Mouse (Mus musculus): ENCODE results near the gene Cpeb2.

The Cpeb2 gene

GRCm38 (mm10) chr5:43236476-43236875 lies 3.5 kb downstream of the Cpeb2 start:
- in situ Hi-C loops (cut with MboI, MseI) = loop anchor here (25.0 kb wide), 3 partner anchors 526 to 1399 kb away; partner anchors contain the start of genes Bod1l and Tapt1

GRCm38 (mm10) chr5:43237238-43237637 lies 4.3 kb downstream of the Cpeb2 start:
- in situ Hi-C loops (cut with MboI, MseI) = loop anchor here (25.0 kb wide), 3 partner anchors 525 to 1400 kb away; partner anchors contain the start of genes Bod1l and Tapt1

- in situ Hi-C loops (cut with MboI, MseI) = loop anchor here (25.0 kb wide), 3 partner anchors 523 to 1402 kb away; partner anchors contain the start of genes Bod1l and Tapt1
Measured at GRCm38 (mm10) chr5:43239141-43239835, 6.3 kb downstream of the Cpeb2 start.

GRCm38 (mm10) chr5:43240729-43241128 lies 7.8 kb downstream of the Cpeb2 start:
- in situ Hi-C loops (cut with MboI, MseI) = loop anchor here (25.0 kb wide), 3 partner anchors 522 to 1403 kb away; partner anchors contain the start of genes Bod1l and Tapt1

- in situ Hi-C loops (cut with MboI, MseI) = loop anchor here (25.0 kb wide), 3 partner anchors 516 to 1409 kb away; partner anchors contain the start of genes Bod1l and Tapt1
Measured at GRCm38 (mm10) chr5:43246236-43246635, 13.3 kb downstream of the Cpeb2 start.

- in situ Hi-C loops (cut with MboI, MseI) = loop anchor here (25.0 kb wide), 3 partner anchors 515 to 1410 kb away; partner anchors contain the start of genes Bod1l and Tapt1
Measured at GRCm38 (mm10) chr5:43246954-43247353, 14.0 kb downstream of the Cpeb2 start.

GRCm38 (mm10) chr5:43248001-43248430 lies 15.0 kb downstream of the Cpeb2 start:
- in situ Hi-C loops (cut with MboI, MseI) = loop anchor here (25.0 kb wide), 3 partner anchors 514 to 1411 kb away; partner anchors contain the start of genes Bod1l and Tapt1

GRCm38 (mm10) chr5:43257490-43257889 lies 24.5 kb downstream of the Cpeb2 start:
- in situ Hi-C loops (cut with MboI, MseI) = no loop called here

GRCm38 (mm10) chr5:43258472-43259142 lies 25.6 kb downstream of the Cpeb2 start:
- in situ Hi-C loops (cut with MboI, MseI) = no loop called here

GRCm38 (mm10) chr5:43261814-43262213 lies 28.8 kb downstream of the Cpeb2 start:
- in situ Hi-C loops (cut with MboI, MseI) = no loop called here

- in situ Hi-C loops (cut with MboI, MseI) = no loop called here
Measured at GRCm38 (mm10) chr5:43263951-43264350, 31.0 kb downstream of the Cpeb2 start.

- in situ Hi-C loops (cut with MboI, MseI) = no loop called here
Measured at GRCm38 (mm10) chr5:43264696-43265095, 31.7 kb downstream of the Cpeb2 start.

- in situ Hi-C loops (cut with MboI, MseI) = no loop called here
Measured at GRCm38 (mm10) chr5:43277982-43278381, 45.0 kb downstream of the Cpeb2 start.

- in situ Hi-C loops (cut with MboI, MseI) = no loop called here
Measured at GRCm38 (mm10) chr5:43279774-43280173, 46.8 kb downstream of the Cpeb2 start.

GRCm38 (mm10) chr5:43285756-43286155 lies 52.8 kb downstream of the Cpeb2 start:
- in situ Hi-C loops (cut with MboI, MseI) = no loop called here

GRCm38 (mm10) chr5:43289752-43290446 lies 56.9 kb downstream of the Cpeb2 start:
- in situ Hi-C loops (cut with MboI, MseI) = loop anchor here (5.0 kb wide), 1 partner anchor 87 kb away; no protein-coding TSS in a partner anchor

GRCm38 (mm10) chr5:43293136-43293535 lies 60.2 kb downstream of the Cpeb2 start:
- in situ Hi-C loops (cut with MboI, MseI) = loop anchor here (5.0 kb wide), 1 partner anchor 84 kb away; no protein-coding TSS in a partner anchor

- in situ Hi-C loops (cut with MboI, MseI) = no loop called here
Measured at GRCm38 (mm10) chr5:43297459-43297858, 64.5 kb downstream of the Cpeb2 start.

- in situ Hi-C loops (cut with MboI, MseI) = no loop called here
Measured at GRCm38 (mm10) chr5:43298975-43299374, 66.0 kb downstream of the Cpeb2 start.

- in situ Hi-C loops (cut with MboI, MseI) = no loop called here
Measured at GRCm38 (mm10) chr5:43300076-43300475, 67.1 kb downstream of the Cpeb2 start.

GRCm38 (mm10) chr5:43300979-43301378 lies 68.0 kb downstream of the Cpeb2 start:
- in situ Hi-C loops (cut with MboI, MseI) = no loop called here

GRCm38 (mm10) chr5:43303504-43303903 lies 70.5 kb downstream of the Cpeb2 start:
- in situ Hi-C loops (cut with MboI, MseI) = no loop called here

Measured in T-helper 1 cell (primary cell).